Mouse (Mus musculus): ENCODE data around the gene 1110017D15Rik. TPM values are rescaled to one million over a fixed set of nuclear protein-coding genes. Genes with fewer than 3 reads are reported as not detected.
A peak's percentile ranks its signal among the peaks of the same experiment; 100 is the strongest.

The 1110017D15Rik gene
- total and polyA plus RNA-seq, 3 experiments, result 3.2 TPM; not detected in 2

DNA sequence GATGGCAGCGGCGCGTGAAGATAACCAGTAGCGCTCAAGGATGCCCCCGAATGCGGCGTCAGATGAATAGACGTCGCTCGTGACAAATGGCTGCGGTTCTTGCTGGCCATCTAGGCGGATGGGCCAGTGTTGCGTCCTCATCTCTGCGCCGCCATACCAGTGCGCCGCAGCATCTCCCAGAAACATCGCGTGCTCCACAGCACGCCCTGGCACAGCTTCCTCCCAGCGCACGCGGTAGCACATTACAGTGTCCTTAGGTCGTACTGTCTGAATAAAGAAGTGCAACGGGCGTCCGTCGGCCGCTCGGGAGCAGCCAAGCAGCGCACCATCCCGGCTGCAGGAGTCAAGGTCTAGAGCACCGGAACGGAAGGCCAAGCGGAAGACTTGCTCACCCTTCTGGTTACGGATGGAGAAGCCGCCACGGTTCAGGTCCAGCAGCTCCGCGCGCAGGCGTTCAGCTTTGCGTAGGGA is 18.2 kb downstream of the 1110017D15Rik start:
- no peak overlapping the region for H3K27ac ChIP-seq
- no peak for DNase-seq
- intact Hi-C loops (cut with DNase I), result no loop called here
- H3K36me3 ChIP-seq (ENCODE audit: control insufficient read depth, insufficient read depth, low read length), result no peaks in the 10 kb centered on the region
- no peaks in the 10 kb centered on the region for H3K4me1 ChIP-seq (ENCODE audit: control insufficient read depth, insufficient read depth, low read length)
- 32% methylated on average over 43 of the region's 43 CpGs for WGBS
- no peaks in the 10 kb centered on the region for H3K79me2 ChIP-seq (replicated peaks; ENCODE audit: control insufficient read depth, insufficient read depth, low read length)
- no peak overlapping the region for H3K9ac ChIP-seq (ENCODE audit: low read depth, low read length)
- no peak overlapping the region for H3K4me3 ChIP-seq
- TF ChIP-seq EP300 (IDR thresholded peaks at IDR 0.05; ENCODE audit: insufficient read depth, low read depth, low read length), result no peak
- no peak for TF ChIP-seq CTCF (IDR thresholded peaks at IDR 0.05)
- TF ChIP-seq POLR2A (IDR thresholded peaks at IDR 0.05; ENCODE audit: insufficient read depth, low read depth, low read length), result no peak
- H3K27me3 ChIP-seq (ENCODE audit: control insufficient read depth, insufficient read depth, low read length), result peaks cover 11% of the 10 kb centered on the region

DNA sequence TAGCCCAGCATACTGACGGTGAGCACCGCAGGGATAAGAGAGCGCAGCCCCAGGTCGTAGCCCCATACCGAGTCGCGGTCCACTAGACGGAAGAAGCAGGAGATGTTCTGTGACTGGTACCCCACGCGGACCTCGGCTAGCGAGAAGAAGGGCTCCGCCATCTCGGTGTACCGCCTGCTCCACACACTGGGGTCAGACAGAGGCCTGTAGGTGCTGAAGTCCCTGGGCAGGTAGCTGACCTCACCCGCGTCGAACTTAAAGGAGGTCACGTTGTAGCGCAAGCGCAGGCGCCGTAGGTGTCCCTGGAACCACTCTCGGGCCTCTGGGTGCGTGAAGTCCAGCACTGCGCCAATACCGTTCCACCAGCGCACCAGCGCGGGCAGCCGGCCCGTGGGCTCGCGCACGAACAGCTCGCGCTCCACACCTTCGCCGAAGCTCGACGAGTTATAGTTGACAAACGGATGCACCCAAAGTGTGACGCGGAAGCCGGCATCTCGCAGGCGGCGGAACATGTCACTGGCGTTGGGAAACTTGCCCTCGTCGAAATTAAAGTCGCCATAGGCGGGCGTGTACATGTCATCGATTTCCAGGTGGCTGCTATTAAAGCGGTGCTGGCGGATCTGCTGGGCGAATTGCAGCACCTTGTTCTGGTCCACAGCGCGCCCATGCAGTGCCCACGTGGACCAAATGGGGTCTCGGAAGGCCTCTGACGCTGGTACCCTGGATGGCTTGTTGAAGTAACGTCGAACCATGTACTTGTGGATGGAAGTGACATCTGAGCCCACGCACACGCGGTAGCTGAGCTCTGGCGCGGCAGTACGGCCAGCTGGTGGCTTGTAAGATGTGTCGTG is 18.9 kb downstream of the 1110017D15Rik start:
- Histone ChIP-seq H3K27ac (no peak overlapping the region), H3K36me3 (ENCODE audit: control insufficient read depth, insufficient read depth, low read length) (no peaks in the 10 kb centered on the region), H3K9ac (ENCODE audit: low read depth, low read length) (no peak overlapping the region), H3K4me1 (ENCODE audit: control insufficient read depth, insufficient read depth, low read length) (no peaks in the 10 kb centered on the region), H3K27me3 (ENCODE audit: control insufficient read depth, insufficient read depth, low read length) (peaks cover 11% of the 10 kb centered on the region), H3K4me3 (no peak overlapping the region), H3K79me2 (replicated peaks; ENCODE audit: control insufficient read depth, insufficient read depth, low read length) (no peaks in the 10 kb centered on the region)
- intact Hi-C loops (cut with DNase I), result no loop called here
- no peak for TF ChIP-seq CTCF (IDR thresholded peaks at IDR 0.05)
- 33% methylated on average over 72 of the region's 72 CpGs for WGBS
- DNase-seq, result no peak

DNA sequence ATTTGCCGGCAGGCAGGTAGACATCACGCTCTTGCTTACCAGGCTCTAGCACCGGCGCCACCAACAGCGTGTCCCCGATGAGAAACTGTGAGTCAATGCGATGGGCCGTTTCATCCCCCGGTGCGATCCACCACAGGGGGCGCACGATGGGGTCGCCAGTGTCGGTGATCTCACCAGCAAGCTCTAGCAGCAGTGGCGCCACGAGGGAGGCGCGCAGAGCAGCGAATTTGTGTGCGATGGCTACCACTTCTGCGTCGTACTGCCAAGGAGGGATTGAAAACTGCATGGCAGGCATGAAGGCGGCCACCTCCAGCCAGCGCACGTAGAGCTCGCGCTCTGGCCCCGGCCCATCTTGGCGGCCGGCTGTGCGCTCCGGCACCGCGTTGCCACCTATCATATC is 19.6 kb downstream of the 1110017D15Rik start:
- no peak overlapping the region for H3K27ac ChIP-seq
- no peak for DNase-seq
- H3K4me3 ChIP-seq, result no peak overlapping the region
- H3K79me2 ChIP-seq (replicated peaks; ENCODE audit: control insufficient read depth, insufficient read depth, low read length), result no peaks in the 10 kb centered on the region
- TF ChIP-seq POLR2A (IDR thresholded peaks at IDR 0.05; ENCODE audit: insufficient read depth, low read depth, low read length), result no peak
- peak; percentile 23; the same call in 1 of the 2 replicates for TF ChIP-seq CTCF (IDR thresholded peaks at IDR 0.05)
- H3K27me3 ChIP-seq (ENCODE audit: control insufficient read depth, insufficient read depth, low read length), result peaks cover 11% of the 10 kb centered on the region
- no peaks in the 10 kb centered on the region for H3K36me3 ChIP-seq (ENCODE audit: control insufficient read depth, insufficient read depth, low read length)
- no peak overlapping the region for H3K9ac ChIP-seq (ENCODE audit: low read depth, low read length)
- 21% methylated on average over 34 of the region's 34 CpGs for WGBS
- intact Hi-C loops (cut with DNase I), result no loop called here
- H3K4me1 ChIP-seq (ENCODE audit: control insufficient read depth, insufficient read depth, low read length), result no peaks in the 10 kb centered on the region

DNA sequence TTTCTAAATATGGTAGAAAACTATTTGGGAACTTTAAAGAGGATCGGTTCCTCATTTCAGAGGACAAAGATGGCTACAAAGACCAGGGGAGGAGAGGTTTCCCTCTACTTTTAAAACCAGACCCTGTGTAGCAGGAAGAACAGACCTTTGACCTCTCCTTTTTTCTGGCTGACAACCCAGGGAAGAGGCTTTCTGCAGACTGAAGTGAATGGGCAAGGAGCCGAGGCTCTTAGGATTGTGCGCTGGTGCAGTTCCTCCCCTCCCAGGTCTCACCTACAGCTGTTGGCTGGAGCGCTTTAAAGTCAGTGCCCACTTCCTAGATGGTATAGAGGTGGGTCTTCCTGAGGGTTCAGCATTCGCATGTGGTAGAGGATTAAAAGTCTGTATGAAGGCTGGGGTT is 20.1 kb downstream of the 1110017D15Rik start:
- no peaks in the 10 kb centered on the region for H3K4me1 ChIP-seq (ENCODE audit: control insufficient read depth, insufficient read depth, low read length)
- 67% methylated on average over 5 of the region's 5 CpGs for WGBS
- intact Hi-C loops (cut with DNase I), result no loop called here

DNA sequence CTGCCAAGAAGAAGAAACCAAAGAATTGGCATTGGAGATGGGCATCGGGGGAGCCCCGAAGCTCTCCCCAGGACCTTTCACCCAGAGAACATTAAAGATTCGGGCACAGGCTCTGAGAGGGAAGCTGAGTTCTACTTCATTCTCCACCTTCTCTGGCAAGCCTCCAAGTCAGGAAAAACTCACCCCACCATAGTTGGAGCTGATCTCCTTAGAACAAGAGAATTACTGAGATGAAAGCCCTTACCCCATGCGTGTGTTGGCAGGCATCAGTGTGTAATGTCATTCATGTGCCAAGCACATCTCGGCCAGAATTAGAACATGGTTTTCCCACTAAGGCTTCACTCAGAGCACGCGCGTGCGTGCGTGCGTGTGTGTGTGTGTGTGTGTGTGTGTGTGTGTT is 21.3 kb downstream of the 1110017D15Rik start:
- intact Hi-C loops (cut with DNase I), result no loop called here
- Histone ChIP-seq H3K4me1 (ENCODE audit: control insufficient read depth, insufficient read depth, low read length) (no peaks in the 10 kb centered on the region), H3K4me3 (no peak overlapping the region), H3K27ac (no peak overlapping the region), H3K27me3 (ENCODE audit: control insufficient read depth, insufficient read depth, low read length) (peaks cover 11% of the 10 kb centered on the region), H3K79me2 (replicated peaks; ENCODE audit: control insufficient read depth, insufficient read depth, low read length) (no peaks in the 10 kb centered on the region), H3K36me3 (ENCODE audit: control insufficient read depth, insufficient read depth, low read length) (no peaks in the 10 kb centered on the region), H3K9ac (ENCODE audit: low read depth, low read length) (no peak overlapping the region)
- TF ChIP-seq EP300 (IDR thresholded peaks at IDR 0.05; ENCODE audit: insufficient read depth, low read depth, low read length) (0 out of 2 replicates have a peak, but pooled peaks have one; percentile 23), POLR2A (IDR thresholded peaks at IDR 0.05; ENCODE audit: insufficient read depth, low read depth, low read length) (no peak), CTCF (IDR thresholded peaks at IDR 0.05) (no peak)
- peak in 1 of 2 experiments; percentile 48 for DNase-seq
- 66% methylated on average over 11 of the region's 11 CpGs for WGBS

More for the DNA sequence above, 20.1 kb downstream of the 1110017D15Rik start:
- no peaks in the 10 kb centered on the region for H3K79me2 ChIP-seq (replicated peaks; ENCODE audit: control insufficient read depth, insufficient read depth, low read length)
- DNase-seq, result no peak
- no peak overlapping the region for H3K27ac ChIP-seq
- H3K4me3 ChIP-seq, result no peak overlapping the region
- peaks cover 11% of the 10 kb centered on the region for H3K27me3 ChIP-seq (ENCODE audit: control insufficient read depth, insufficient read depth, low read length)
- no peak for TF ChIP-seq CTCF (IDR thresholded peaks at IDR 0.05)
- no peak for TF ChIP-seq EP300 (IDR thresholded peaks at IDR 0.05; ENCODE audit: insufficient read depth, low read depth, low read length)
- no peak for TF ChIP-seq POLR2A (IDR thresholded peaks at IDR 0.05; ENCODE audit: insufficient read depth, low read depth, low read length)
- H3K9ac ChIP-seq (ENCODE audit: low read depth, low read length), result no peak overlapping the region
- H3K36me3 ChIP-seq (ENCODE audit: control insufficient read depth, insufficient read depth, low read length), result no peaks in the 10 kb centered on the region

DNA sequence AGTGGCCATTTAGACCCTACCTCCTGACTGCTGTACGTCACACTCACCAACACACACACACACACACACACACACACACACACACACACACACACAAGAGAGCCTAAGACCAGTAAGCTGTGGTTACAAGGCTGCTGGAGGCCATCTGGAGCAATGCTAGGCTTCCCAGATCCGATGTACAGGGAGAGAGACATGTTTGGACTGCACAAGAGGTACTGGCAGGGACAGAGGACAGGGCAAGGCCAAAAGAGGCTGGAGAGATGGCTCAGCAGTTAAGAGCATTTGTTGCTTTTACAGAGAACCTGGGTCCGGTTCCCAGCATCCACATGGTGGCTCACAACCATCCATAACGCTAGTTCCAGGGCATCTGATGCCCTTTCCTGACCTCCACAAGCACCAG is 22.1 kb downstream of the 1110017D15Rik start:
- no peak for DNase-seq
- Histone ChIP-seq H3K27ac (no peak overlapping the region), H3K4me1 (ENCODE audit: control insufficient read depth, insufficient read depth, low read length) (no peaks in the 10 kb centered on the region), H3K4me3 (no peak overlapping the region), H3K79me2 (replicated peaks; ENCODE audit: control insufficient read depth, insufficient read depth, low read length) (no peaks in the 10 kb centered on the region), H3K36me3 (ENCODE audit: control insufficient read depth, insufficient read depth, low read length) (no peaks in the 10 kb centered on the region), H3K27me3 (ENCODE audit: control insufficient read depth, insufficient read depth, low read length) (peaks cover 11% of the 10 kb centered on the region), H3K9ac (ENCODE audit: low read depth, low read length) (no peak overlapping the region)
- TF ChIP-seq CTCF (IDR thresholded peaks at IDR 0.05) (no peak), EP300 (IDR thresholded peaks at IDR 0.05; ENCODE audit: insufficient read depth, low read depth, low read length) (no peak), POLR2A (IDR thresholded peaks at IDR 0.05; ENCODE audit: insufficient read depth, low read depth, low read length) (no peak)
- intact Hi-C loops (cut with DNase I), result no loop called here
- 85% methylated on average over 4 of the region's 4 CpGs for WGBS
